Mouse (Mus musculus): ENCODE data around the gene Dab2ip.
A peak's percentile ranks its signal among the peaks of the same experiment; 100 is the strongest.

Gene Dab2ip

DNA sequence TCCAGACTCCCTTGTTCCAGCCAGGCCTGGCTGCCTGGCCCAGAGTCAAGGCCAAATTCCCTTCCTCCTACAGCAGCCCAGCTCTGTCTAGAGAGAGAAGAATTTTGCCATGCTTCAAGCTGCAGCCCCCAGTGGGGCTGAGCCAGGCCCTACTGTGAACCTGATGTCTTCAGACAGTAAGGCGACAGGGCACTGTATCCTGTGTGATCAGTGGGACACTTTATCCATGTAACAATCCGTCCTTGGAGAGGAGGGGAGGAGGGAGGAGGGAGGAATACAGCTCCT lies 1.4 kb downstream of the Dab2ip start:
- DNase-seq, result no peak

DNA sequence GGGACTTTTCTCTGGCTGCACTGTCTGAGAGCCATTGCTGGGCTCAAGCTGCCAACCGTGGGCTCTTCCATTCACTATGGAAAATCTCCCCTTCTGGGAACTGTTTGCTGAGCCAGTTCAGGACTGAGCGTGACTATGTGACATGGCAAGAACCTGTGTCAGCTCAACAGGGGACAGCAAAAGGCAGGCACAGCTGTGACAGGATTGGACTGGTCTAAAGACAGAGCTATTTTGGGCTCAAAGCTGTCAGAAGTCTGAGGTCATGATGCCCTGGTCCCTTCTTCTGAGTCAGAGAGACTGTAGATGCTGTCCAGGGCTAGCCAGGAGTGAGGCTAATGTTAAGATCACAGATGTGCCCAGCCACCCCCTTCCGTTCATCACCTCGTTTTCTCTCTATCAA lies 5.7 kb downstream of the Dab2ip start:
- no peak for DNase-seq

DNA sequence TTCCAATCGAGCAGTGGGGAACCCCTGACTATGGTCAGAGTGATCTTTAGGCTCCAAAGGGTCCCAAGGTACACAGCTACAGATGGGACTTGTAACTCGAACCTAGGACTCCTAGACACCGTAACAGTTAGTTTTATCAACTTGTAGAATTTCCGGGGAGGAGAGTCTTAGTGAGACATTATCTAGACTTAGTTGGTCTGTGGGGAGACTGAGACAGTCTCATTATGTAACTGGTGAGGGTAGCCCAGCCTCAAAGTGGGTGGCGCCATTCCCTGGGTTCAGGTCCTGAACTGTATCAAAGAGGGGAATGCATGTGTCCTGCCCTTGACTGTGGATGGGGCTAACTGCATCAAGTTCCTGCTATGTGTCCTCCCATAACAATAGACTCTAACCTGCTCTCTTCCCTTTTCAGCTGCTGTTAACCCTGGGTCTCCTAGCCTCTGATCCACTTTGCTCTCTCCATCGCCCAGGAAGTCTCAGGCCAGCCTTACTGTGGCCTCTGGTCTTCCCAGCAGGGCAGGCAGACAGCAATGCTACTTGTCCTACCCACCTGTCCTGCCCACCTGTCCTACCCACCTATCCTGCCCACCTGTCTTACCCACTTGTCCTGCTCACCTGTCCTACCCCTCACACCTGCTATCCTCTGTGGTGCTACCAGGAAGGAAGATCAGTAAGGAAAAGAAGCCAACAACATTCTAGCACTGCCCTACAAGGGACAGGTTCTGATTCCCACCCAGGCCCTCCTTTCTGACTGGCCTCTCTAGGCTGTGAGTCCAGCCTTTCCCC lies 7.2 kb downstream of the Dab2ip start:
- DNase-seq, result no peak

GRCm38 (mm10) chr2:35566957-35567693 lies 9.1 kb downstream of the Dab2ip start:
- no peak for DNase-seq

- DNase-seq, result no peak
These were observed 9.7 kb downstream of the Dab2ip start for GRCm38 (mm10) chr2:35567694-35568149.

DNA sequence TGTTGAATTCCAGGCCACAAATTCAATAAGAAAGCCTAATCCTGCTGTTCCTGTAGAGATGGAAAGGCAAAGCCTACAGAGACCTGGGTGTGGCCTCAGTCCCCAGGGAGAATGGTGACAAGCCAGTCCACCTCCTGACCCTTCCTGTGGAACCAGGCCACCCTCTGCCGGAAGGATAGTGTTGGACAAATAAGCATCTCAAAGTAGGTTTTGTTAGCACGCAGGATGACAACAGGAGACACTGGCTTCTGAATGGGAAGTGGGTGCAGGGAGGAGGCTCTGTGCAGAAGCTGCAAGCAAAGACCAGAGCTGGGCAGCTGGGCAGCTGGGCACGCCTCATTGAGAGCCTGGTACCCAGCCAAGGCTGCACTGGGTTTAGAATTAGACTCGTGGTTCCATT lies 12.7 kb downstream of the Dab2ip start:
- no peak for DNase-seq

- no peak for DNase-seq
These were observed 16.6 kb downstream of the Dab2ip start for GRCm38 (mm10) chr2:35574643-35575042.

DNA sequence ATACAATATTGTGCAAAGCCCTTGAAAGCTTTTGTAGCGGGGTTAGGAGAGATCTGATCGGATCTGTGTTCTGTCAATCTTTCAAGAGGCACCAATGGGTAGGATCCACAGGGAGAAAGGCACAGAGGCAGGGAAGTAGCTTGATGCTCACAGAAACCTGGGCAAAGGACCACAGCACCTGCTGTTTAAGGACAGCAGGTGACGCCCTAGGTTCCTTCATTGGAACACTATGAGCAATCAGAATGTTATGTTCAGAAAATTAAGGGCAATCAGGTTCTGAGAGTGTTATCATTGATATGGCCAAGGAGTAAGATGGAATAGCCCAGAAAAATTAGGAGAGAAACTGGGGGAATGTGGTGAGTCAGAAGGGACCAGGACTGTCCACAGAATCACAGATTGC lies 18.6 kb downstream of the Dab2ip start:
- no peak for DNase-seq

GRCm38 (mm10) chr2:35580111-35580510 lies 22.0 kb downstream of the Dab2ip start:
- DNase-seq, result no peak

- peak; percentile 18 for DNase-seq
These were observed 23.7 kb downstream of the Dab2ip start for GRCm38 (mm10) chr2:35581501-35582340.

- peak; percentile 49 for DNase-seq
These were observed 24.4 kb downstream of the Dab2ip start for GRCm38 (mm10) chr2:35582341-35582941.

GRCm38 (mm10) chr2:35583406-35583805 lies 25.3 kb downstream of the Dab2ip start:
- no peak for DNase-seq

- DNase-seq, result no peak
These were observed 25.9 kb downstream of the Dab2ip start for GRCm38 (mm10) chr2:35584011-35584410.

GRCm38 (mm10) chr2:35588368-35588767 lies 30.3 kb downstream of the Dab2ip start:
- no peak for DNase-seq

DNA sequence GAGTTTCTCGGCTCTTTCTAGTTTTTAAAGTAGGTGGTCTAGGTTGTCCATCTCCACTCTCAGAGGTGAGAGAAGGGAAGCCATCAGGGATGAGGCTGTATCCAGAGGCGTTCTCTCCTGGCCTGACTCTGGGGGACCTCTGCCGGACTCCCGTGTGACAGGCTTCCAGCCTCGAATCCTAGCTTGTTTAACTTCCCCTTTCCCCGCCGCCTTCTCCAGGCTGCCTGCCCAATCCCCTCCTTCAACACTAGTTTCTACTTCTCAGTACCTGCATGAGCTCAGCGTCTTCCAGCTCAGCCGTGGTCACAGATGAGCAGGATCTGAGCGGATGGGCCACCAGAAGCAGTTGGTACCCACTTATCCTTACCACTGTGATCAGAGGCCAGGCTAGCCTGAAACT lies 31.3 kb downstream of the Dab2ip start:
- no peak for DNase-seq

- DNase-seq, result no peak
These were observed 31.7 kb downstream of the Dab2ip start for GRCm38 (mm10) chr2:35589800-35590199.

GRCm38 (mm10) chr2:35591961-35592724 lies 34.1 kb downstream of the Dab2ip start:
- no peak for DNase-seq

GRCm38 (mm10) chr2:35592725-35593392 lies 34.8 kb downstream of the Dab2ip start:
- DNase-seq, result no peak

- no peak for DNase-seq
These were observed 35.8 kb downstream of the Dab2ip start for GRCm38 (mm10) chr2:35593889-35594288.

- no peak for DNase-seq
These were observed 37.0 kb downstream of the Dab2ip start for GRCm38 (mm10) chr2:35595102-35595501.

- DNase-seq, result no peak
These were observed 37.7 kb downstream of the Dab2ip start for GRCm38 (mm10) chr2:35595718-35596117.

DNA sequence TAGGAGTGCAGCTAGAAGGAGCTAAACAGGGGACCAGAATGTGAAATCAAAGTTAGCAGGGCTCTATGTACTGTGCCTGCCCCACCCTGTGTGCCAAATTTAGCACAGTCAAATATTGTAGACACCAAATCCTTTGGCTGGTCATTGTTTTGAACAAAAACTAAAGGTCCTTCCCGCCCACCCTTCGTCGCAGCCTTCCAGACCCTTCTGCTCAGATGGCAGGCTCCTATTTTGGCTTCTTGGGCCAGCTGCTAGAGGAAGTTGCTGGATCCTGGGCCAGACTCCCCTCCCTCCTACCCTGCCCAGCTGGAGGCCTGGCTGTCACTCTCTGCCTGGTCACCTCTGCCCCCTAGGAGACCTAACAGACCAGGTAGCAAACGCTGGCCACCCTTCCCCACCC lies 38.7 kb downstream of the Dab2ip start:
- no peak for DNase-seq

Data from right cerebral cortex, postnatal 25 days (tissue).